Mouse (Mus musculus): ENCODE measurements at regions not wholly inside any gene's neighbourhood (a gene's known extent, or its start where the extent isn't known, plus 50 kb on each side); places are given as distances from the start of the nearest gene placed in this dataset.

- no peaks in the 10 kb centered on the region for H3K9me3 ChIP-seq (replicated peaks)
- ATAC-seq (ENCODE audit: low FRiP score), result 0 out of 2 replicates have a peak, but pooled peaks have one; percentile 50
- H3K27me3 ChIP-seq (replicated peaks), result no peaks in the 10 kb centered on the region
- peak overlapping the region; percentile 9; the same call in 1 of the 2 replicates for H3K4me3 ChIP-seq (replicated peaks)
- H3K27ac ChIP-seq (replicated peaks), result peak overlapping the region; percentile 41
- no peaks in the 10 kb centered on the region for H3K36me3 ChIP-seq
- 17% methylated on average over 18 of the region's 18 CpGs for WGBS
- peak overlapping the region; percentile 46 for H3K4me2 ChIP-seq
- 0 out of 2 replicates have a peak overlapping the region, but pooled peaks have one; percentile 7 for H3K9ac ChIP-seq (replicated peaks)
- H3K4me1 ChIP-seq, result peaks cover 14% of the 10 kb centered on the region
Observed at GRCm38 (mm10) chr7:113672779-113673595, 92.8 kb upstream of the Spon1 start.

GRCm38 (mm10) chr7:113673596-113673956 is 92.2 kb upstream of the Spon1 start:
- H3K4me1 ChIP-seq, result peaks cover 14% of the 10 kb centered on the region
- H3K4me3 ChIP-seq (replicated peaks), result no peak overlapping the region
- peak overlapping the region; percentile 46 for H3K4me2 ChIP-seq
- ATAC-seq (ENCODE audit: low FRiP score), result no peak
- no peaks in the 10 kb centered on the region for H3K27me3 ChIP-seq (replicated peaks)
- peak overlapping the region; percentile 41; the same call in 1 of the 2 replicates for H3K27ac ChIP-seq (replicated peaks)
- no peak overlapping the region for H3K9ac ChIP-seq (replicated peaks)
- 45% methylated on average over 12 of the region's 12 CpGs for WGBS
- no peaks in the 10 kb centered on the region for H3K9me3 ChIP-seq (replicated peaks)
- H3K36me3 ChIP-seq, result no peaks in the 10 kb centered on the region

- Histone ChIP-seq H3K27ac (replicated peaks) (no peak overlapping the region), H3K36me3 (no peaks in the 10 kb centered on the region), H3K9ac (replicated peaks) (no peak overlapping the region), H3K9me3 (replicated peaks) (no peaks in the 10 kb centered on the region), H3K4me2 (no peak overlapping the region), H3K4me1 (0 out of 2 replicates have a peak, but pooled peaks cover 2% of the 10 kb centered on the region), H3K4me3 (replicated peaks) (no peak overlapping the region), H3K27me3 (replicated peaks) (no peaks in the 10 kb centered on the region)
- ATAC-seq (ENCODE audit: low FRiP score), result no peak
- 80% methylated on average over 5 of the region's 5 CpGs for WGBS
Observed at GRCm38 (mm10) chr7:113682271-113682670, 83.5 kb upstream of the Spon1 start.

DNA sequence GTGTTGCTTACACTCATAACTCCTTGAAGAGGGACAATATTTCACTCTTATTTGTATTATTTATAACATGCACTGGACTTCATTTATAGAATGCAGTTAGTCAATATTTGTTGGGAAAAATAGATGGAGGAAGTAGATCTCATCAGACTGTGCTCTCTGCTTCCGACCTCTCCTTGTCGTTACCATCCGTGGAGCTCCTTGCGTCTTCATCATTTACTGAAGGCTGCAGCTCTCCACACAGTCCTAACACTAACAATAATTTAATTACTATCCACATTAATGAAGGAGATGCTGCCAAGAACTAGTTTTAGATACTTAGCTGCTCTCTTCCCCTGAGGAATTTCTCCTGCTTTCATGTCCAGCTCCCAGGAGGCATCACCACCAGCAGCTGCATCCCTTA is 80.4 kb upstream of the Spon1 start:
- no peak for ATAC-seq (ENCODE audit: low FRiP score)
- Histone ChIP-seq H3K4me2 (no peak overlapping the region), H3K27ac (replicated peaks) (no peak overlapping the region), H3K4me3 (replicated peaks) (no peak overlapping the region), H3K9me3 (replicated peaks) (no peaks in the 10 kb centered on the region), H3K4me1 (0 out of 2 replicates have a peak, but pooled peaks cover 2% of the 10 kb centered on the region), H3K9ac (replicated peaks) (no peak overlapping the region), H3K36me3 (no peaks in the 10 kb centered on the region), H3K27me3 (replicated peaks) (no peaks in the 10 kb centered on the region)
- WGBS, result 83% methylated on average over 4 of the region's 4 CpGs

- no peak overlapping the region for H3K4me3 ChIP-seq (replicated peaks)
- no peaks in the 10 kb centered on the region for H3K27me3 ChIP-seq (replicated peaks)
- no peak overlapping the region for H3K4me2 ChIP-seq
- WGBS, result 80% methylated on average over 3 of the region's 3 CpGs
- no peaks in the 10 kb centered on the region for H3K9me3 ChIP-seq (replicated peaks)
- H3K36me3 ChIP-seq, result no peaks in the 10 kb centered on the region
- H3K27ac ChIP-seq (replicated peaks), result no peak overlapping the region
- H3K4me1 ChIP-seq, result 0 out of 2 replicates have a peak, but pooled peaks cover 2% of the 10 kb centered on the region
- no peak for ATAC-seq (ENCODE audit: low FRiP score)
- H3K9ac ChIP-seq (replicated peaks), result no peak overlapping the region
Observed at GRCm38 (mm10) chr7:113686527-113686926, 79.3 kb upstream of the Spon1 start.

GRCm38 (mm10) chr7:113687566-113687965 is 78.2 kb upstream of the Spon1 start:
- Histone ChIP-seq H3K9me3 (replicated peaks) (no peaks in the 10 kb centered on the region), H3K4me1 (0 out of 2 replicates have a peak, but pooled peaks cover 2% of the 10 kb centered on the region), H3K4me2 (no peak overlapping the region), H3K27me3 (replicated peaks) (no peaks in the 10 kb centered on the region), H3K36me3 (no peaks in the 10 kb centered on the region), H3K4me3 (replicated peaks) (no peak overlapping the region), H3K9ac (replicated peaks) (no peak overlapping the region), H3K27ac (replicated peaks) (no peak overlapping the region)
- ATAC-seq (ENCODE audit: low FRiP score), result no peak
- WGBS, result 83% methylated on average over 6 of the region's 6 CpGs

DNA sequence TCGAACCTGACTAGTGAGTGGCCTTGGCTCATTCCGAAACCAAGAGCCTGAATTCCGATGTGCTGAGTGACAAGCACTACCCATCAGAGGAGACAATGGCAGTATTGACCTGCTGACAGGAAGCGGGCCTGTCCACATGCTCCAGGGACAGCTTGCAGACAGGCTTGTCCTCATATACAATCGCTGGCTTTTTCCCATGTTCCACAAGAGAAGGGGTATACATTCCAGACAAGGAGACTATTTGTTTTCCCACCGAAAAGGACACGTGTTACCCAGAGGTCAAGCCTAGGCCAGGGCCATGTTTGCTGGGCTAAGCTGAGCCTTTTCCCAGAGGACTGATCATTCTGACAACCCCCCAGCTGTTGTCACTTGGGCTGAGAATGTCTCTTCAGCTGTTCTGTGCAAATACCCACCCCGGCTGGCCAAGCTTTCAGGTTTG is 77.5 kb upstream of the Spon1 start:
- Histone ChIP-seq H3K9me3 (replicated peaks) (no peaks in the 10 kb centered on the region), H3K36me3 (no peaks in the 10 kb centered on the region), H3K4me1 (0 out of 2 replicates have a peak, but pooled peaks cover 2% of the 10 kb centered on the region), H3K4me3 (replicated peaks) (no peak overlapping the region), H3K4me2 (no peak overlapping the region), H3K9ac (replicated peaks) (no peak overlapping the region), H3K27me3 (replicated peaks) (no peaks in the 10 kb centered on the region), H3K27ac (replicated peaks) (no peak overlapping the region)
- no peak for ATAC-seq (ENCODE audit: low FRiP score)
- 50% methylated on average over 8 of the region's 8 CpGs for WGBS

DNA sequence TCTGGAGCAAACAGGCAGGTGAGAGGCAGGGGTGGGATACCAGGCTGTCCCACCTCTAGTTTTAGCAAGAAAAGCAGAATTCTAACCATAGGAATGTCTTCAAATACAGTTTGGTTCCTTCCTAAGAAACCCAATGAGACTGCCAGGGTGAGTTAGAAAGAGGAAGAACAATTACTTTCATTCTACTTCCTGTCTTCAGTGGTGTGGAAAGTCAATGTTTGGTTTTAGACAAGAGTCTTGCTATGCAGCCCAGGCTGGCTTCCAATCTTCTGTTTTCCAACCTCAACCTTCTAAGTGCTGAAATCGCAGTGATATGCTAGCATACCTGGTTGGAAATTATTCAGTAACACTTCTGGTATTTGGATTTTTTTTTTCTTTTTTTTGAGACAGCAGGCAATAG is 77.1 kb upstream of the Spon1 start:
- no peak overlapping the region for H3K27ac ChIP-seq (replicated peaks)
- no peak for ATAC-seq (ENCODE audit: low FRiP score)
- no peak overlapping the region for H3K9ac ChIP-seq (replicated peaks)
- H3K27me3 ChIP-seq (replicated peaks), result no peaks in the 10 kb centered on the region
- no peaks in the 10 kb centered on the region for H3K9me3 ChIP-seq (replicated peaks)
- H3K4me1 ChIP-seq, result 0 out of 2 replicates have a peak, but pooled peaks cover 5% of the 10 kb centered on the region
- H3K4me3 ChIP-seq (replicated peaks), result no peak overlapping the region
- H3K36me3 ChIP-seq, result no peaks in the 10 kb centered on the region
- H3K4me2 ChIP-seq, result no peak overlapping the region
- 95% methylated on average over 1 of the region's 1 CpGs for WGBS

- no peak for ATAC-seq (ENCODE audit: low FRiP score)
- Histone ChIP-seq H3K4me2 (no peak overlapping the region), H3K27ac (replicated peaks) (no peak overlapping the region), H3K4me3 (replicated peaks) (no peak overlapping the region), H3K9ac (replicated peaks) (no peak overlapping the region), H3K27me3 (replicated peaks) (no peaks in the 10 kb centered on the region), H3K36me3 (no peaks in the 10 kb centered on the region), H3K9me3 (replicated peaks) (no peaks in the 10 kb centered on the region), H3K4me1 (peaks cover 9% of the 10 kb centered on the region)
- 72% methylated on average over 2 of the region's 2 CpGs for WGBS
Observed at GRCm38 (mm10) chr7:113689131-113689530, 76.7 kb upstream of the Spon1 start.

DNA sequence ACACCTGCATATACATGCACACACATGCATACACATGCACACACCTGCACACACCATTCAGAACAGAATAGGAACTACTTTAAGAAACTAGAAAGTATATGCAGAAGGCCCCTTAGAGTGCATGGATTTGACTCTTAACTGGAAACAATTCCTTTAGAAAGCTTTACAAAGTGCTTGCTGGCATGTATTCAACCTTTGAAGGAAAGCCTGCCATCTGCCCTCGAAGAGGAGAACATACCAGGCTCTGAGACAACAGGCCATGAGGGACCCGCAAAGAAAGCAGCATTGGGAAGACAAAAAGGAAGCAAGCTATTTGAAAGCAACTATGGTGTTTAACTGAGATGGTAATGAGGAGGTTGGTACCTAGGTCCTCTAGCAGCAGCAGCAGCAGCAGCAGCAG is 74.0 kb upstream of the Spon1 start:
- Histone ChIP-seq H3K4me3 (replicated peaks) (no peak overlapping the region), H3K4me1 (peaks cover 12% of the 10 kb centered on the region), H3K36me3 (no peaks in the 10 kb centered on the region), H3K4me2 (no peak overlapping the region), H3K27ac (replicated peaks) (no peak overlapping the region), H3K9ac (replicated peaks) (no peak overlapping the region), H3K9me3 (replicated peaks) (no peaks in the 10 kb centered on the region), H3K27me3 (replicated peaks) (no peaks in the 10 kb centered on the region)
- ATAC-seq (ENCODE audit: low FRiP score), result no peak
- 37% methylated on average over 2 of the region's 2 CpGs for WGBS

DNA sequence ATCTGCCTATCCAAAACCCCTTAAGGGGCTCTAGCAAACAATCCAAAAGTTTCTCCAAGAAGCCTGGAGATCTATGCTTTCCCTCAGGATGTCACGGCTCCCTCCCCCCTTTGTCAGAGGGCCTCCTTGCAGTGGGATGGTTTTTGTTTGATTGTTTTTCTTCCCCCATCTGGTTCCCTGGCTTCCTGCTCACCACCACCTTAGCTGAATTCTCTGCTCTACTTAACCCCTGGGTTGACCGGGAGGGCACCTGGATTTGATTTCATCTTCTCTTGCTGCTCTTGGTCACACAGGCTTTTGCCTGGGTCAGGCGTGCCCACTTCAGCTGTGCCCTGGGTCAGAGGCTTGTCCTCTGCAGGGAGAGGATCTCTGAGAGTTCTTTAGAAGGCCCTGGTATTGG is 72.3 kb upstream of the Spon1 start:
- Histone ChIP-seq H3K27ac (replicated peaks) (no peak overlapping the region), H3K36me3 (no peaks in the 10 kb centered on the region), H3K9ac (replicated peaks) (no peak overlapping the region), H3K4me1 (peaks cover 12% of the 10 kb centered on the region), H3K4me3 (replicated peaks) (no peak overlapping the region), H3K27me3 (replicated peaks) (no peaks in the 10 kb centered on the region), H3K4me2 (no peak overlapping the region), H3K9me3 (replicated peaks) (no peaks in the 10 kb centered on the region)
- 77% methylated on average over 3 of the region's 3 CpGs for WGBS
- no peak for ATAC-seq (ENCODE audit: low FRiP score)

GRCm38 (mm10) chr7:113694466-113694865 is 71.3 kb upstream of the Spon1 start:
- no peak for ATAC-seq (ENCODE audit: low FRiP score)
- Histone ChIP-seq H3K27ac (replicated peaks) (no peak overlapping the region), H3K36me3 (no peaks in the 10 kb centered on the region), H3K9ac (replicated peaks) (no peak overlapping the region), H3K4me3 (replicated peaks) (no peak overlapping the region), H3K27me3 (replicated peaks) (no peaks in the 10 kb centered on the region), H3K4me1 (peaks cover 12% of the 10 kb centered on the region), H3K9me3 (replicated peaks) (no peaks in the 10 kb centered on the region), H3K4me2 (no peak overlapping the region)
- 50% methylated on average over 5 of the region's 5 CpGs for WGBS

Measured in neural tube, embryonic 15.5 days (tissue).